27 mouse cellular contexts compared by ENCODE assay signal in the genomic region with DNA sequence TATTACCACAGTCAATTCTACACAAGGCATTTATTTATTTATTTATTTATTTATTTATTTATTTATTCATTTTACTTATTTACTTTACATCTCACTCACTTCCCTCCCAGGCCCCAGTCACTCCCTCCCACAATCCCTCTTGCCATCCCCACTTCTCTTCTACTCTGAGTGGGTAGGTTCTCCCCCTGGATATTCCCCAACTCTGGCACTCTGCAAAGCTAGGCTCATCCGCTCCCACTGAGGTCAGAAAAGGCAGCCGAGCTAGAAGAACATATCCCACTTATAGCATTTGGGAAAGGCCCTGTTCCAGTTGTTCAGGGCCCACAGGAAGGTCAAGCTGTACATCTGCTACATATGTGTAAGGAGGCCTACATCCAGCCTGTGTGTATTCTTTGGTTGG. TPM values are rescaled to one million over a fixed set of nuclear protein-coding genes. Genes with fewer than 3 reads are reported as not detected.
"Had no signal": no experiment of that assay in that cellular context is flagged by ENCODE, and none has a peak within 500 bp of the region (broad histone marks: within the 10 kb centered on the region; RNA-seq: fewer than 3 reads in every experiment).

No protein-coding gene starts in this region.

- ATAC-seq: forebrain, embryonic 13.5 days; forebrain, embryonic 15.5 days; forebrain, embryonic 16.5 days; forebrain, postnatal 0 days had no signal

- H3K9me3 ChIP-seq: embryonic facial prominence, embryonic 10.5 days; embryonic facial prominence, embryonic 12.5 days; embryonic facial prominence, embryonic 13.5 days; embryonic facial prominence, embryonic 15.5 days; forebrain, embryonic 10.5 days; forebrain, embryonic 12.5 days; forebrain, embryonic 13.5 days; forebrain, embryonic 15.5 days; heart, embryonic 10.5 days had no signal

- H3K9ac ChIP-seq: embryonic facial prominence, embryonic 12.5 days; embryonic facial prominence, embryonic 13.5 days; embryonic facial prominence, embryonic 15.5 days; forebrain, embryonic 12.5 days; forebrain, embryonic 13.5 days; forebrain, embryonic 15.5 days; forebrain, postnatal 0 days had no signal

- H3K27me3 ChIP-seq: embryonic facial prominence, embryonic 12.5 days; embryonic facial prominence, embryonic 13.5 days; embryonic facial prominence, embryonic 15.5 days; forebrain, embryonic 12.5 days; forebrain, embryonic 13.5 days; forebrain, embryonic 15.5 days had no signal

- H3K27ac ChIP-seq: embryonic facial prominence, embryonic 10.5 days; embryonic facial prominence, embryonic 12.5 days; embryonic facial prominence, embryonic 13.5 days; embryonic facial prominence, embryonic 15.5 days; forebrain, embryonic 10.5 days; forebrain, embryonic 12.5 days; forebrain, embryonic 13.5 days; forebrain, embryonic 15.5 days; gastrocnemius, adult 2 months; heart, adult 2 months; heart, embryonic 10.5 days had no signal

- H3K4me3 ChIP-seq: embryonic facial prominence, embryonic 10.5 days; embryonic facial prominence, embryonic 12.5 days; embryonic facial prominence, embryonic 13.5 days; embryonic facial prominence, embryonic 15.5 days; erythroblast, embryonic 14.5 days; forebrain, embryonic 10.5 days; forebrain, embryonic 12.5 days; forebrain, embryonic 13.5 days; forebrain, embryonic 15.5 days; gastrocnemius, adult 2 months; heart, adult 2 months; heart, embryonic 10.5 days had no signal

- H3K4me2 ChIP-seq: embryonic facial prominence, embryonic 12.5 days; embryonic facial prominence, embryonic 13.5 days; embryonic facial prominence, embryonic 15.5 days; forebrain, embryonic 12.5 days; forebrain, embryonic 13.5 days; forebrain, embryonic 15.5 days had no signal

- H3K4me1 ChIP-seq: embryonic facial prominence, embryonic 10.5 days; embryonic facial prominence, embryonic 12.5 days; embryonic facial prominence, embryonic 13.5 days; embryonic facial prominence, embryonic 15.5 days; forebrain, embryonic 10.5 days; forebrain, embryonic 12.5 days; forebrain, embryonic 13.5 days; forebrain, embryonic 15.5 days; heart, embryonic 10.5 days had no signal

- H3K36me3 ChIP-seq: embryonic facial prominence, embryonic 10.5 days; embryonic facial prominence, embryonic 12.5 days; embryonic facial prominence, embryonic 13.5 days; embryonic facial prominence, embryonic 15.5 days; forebrain, embryonic 10.5 days; forebrain, embryonic 12.5 days; forebrain, embryonic 15.5 days; heart, embryonic 10.5 days had no signal

- DNase-seq: cerebellum, adult 2 months; cerebellum, adult 8-10 months; cerebellum, adult 9-10 months; cerebellum, adult 9-11 months; cerebellum, postnatal 10 days; cerebellum, postnatal 14 days; cerebellum, postnatal 25 days; cerebellum, postnatal 36 days; embryo, embryonic 11 days; forebrain, postnatal 0 days; gastrocnemius, adult 2 months; gastrocnemius, postnatal 10 days; gastrocnemius, postnatal 14 days; gastrocnemius, postnatal 25 days; gastrocnemius, postnatal 36 days; heart, adult 2 months had no signal

RNA-seq across cellular contexts. Expression of gene March1, which starts 48.1 kb away (rescaled TPM):
- polyA plus RNA-seq: erythroblast, embryonic 14.5 days had no signal
